Mouse (Mus musculus) lung, embryonic 16.5 days (tissue): ENCODE measurements around the gene Vezt. TPM values are rescaled to one million over a fixed set of nuclear protein-coding genes. Genes with fewer than 3 reads are reported as not detected.

Source experiments
- ATAC-seq: fragments of 200-750 bp; cut with Nextera tagmentation; 2 replicates; pipeline ENCODE4 v1.8.0; 2017; ENCODE audit warnings: low read depth, mild to moderate bottlenecking, moderate library complexity
- H3K27ac ChIP-seq: fragments of 300-500 bp; sonication (generic); 2 replicates; pipeline ENCODE4 v1.5.1; 2014; ENCODE audit warnings: mild to moderate bottlenecking, control low read depth, low read length
- H3K27me3 ChIP-seq: fragments of 300-500 bp; sonication (generic); 2 replicates; pipeline ENCODE4 v1.6.1; 2014; ENCODE audit warnings: low read depth, low read length, mixed read lengths; ENCODE audit not compliant: control insufficient read depth, insufficient read depth
- H3K36me3 ChIP-seq: fragments of 300-500 bp; sonication (generic); 2 replicates; pipeline ENCODE4 v1.6.1; 2014; ENCODE audit warnings: low read length; ENCODE audit not compliant: control insufficient read depth, insufficient read depth
- H3K4me1 ChIP-seq: fragments of 300-500 bp; sonication (generic); replicated peaks from 2 replicates; pipeline ENCODE4 v1.6.1; 2014; ENCODE audit warnings: low read length, mixed read lengths; ENCODE audit not compliant: control insufficient read depth, insufficient read depth
- H3K4me2 ChIP-seq: fragments of 300-500 bp; sonication (generic); 2 replicates; pipeline ENCODE4 v1.6.1; 2014; ENCODE audit warnings: low read depth, low read length, control low read depth
- H3K4me3 ChIP-seq: fragments of 300-500 bp; sonication (generic); 2 replicates; pipeline ENCODE4 v1.5.1; 2014; ENCODE audit warnings: mild to moderate bottlenecking, low read length, control low read depth
- H3K9ac ChIP-seq: fragments of 300-500 bp; sonication (generic); 2 replicates; pipeline ENCODE4 v1.6.1; 2014; ENCODE audit warnings: low read length, control low read depth
- H3K9me3 ChIP-seq: fragments of 300-500 bp; sonication (generic); 2 replicates; pipeline ENCODE4 v1.6.1; 2016; ENCODE audit warnings: low read length; ENCODE audit not compliant: control insufficient read depth
- WGBS: fragments of 180-500 bp; shearing (Covaris S2); extraction: QIAGEN DNeasy Blood & Tissue Kit; methylation state at CpG from one replicate; pipeline ENCODE4 v1.1.7; 2014; 5-methylcytosine and 5-hydroxymethylcytosine counted together
- polyA plus RNA-seq: library from polyadenylated mRNA; unstranded; fragments of >200 nt; fragmentation: Nextera tagmentation; extraction: Ambion mirVana; gene quantifications from 2 replicates; pipeline ENCODE4 v1.2.1, GENCODE M21; 2015

Vezt gene
- polyA plus RNA-seq, 1 experiment from 2014 or later: 27.3 TPM

DNA sequence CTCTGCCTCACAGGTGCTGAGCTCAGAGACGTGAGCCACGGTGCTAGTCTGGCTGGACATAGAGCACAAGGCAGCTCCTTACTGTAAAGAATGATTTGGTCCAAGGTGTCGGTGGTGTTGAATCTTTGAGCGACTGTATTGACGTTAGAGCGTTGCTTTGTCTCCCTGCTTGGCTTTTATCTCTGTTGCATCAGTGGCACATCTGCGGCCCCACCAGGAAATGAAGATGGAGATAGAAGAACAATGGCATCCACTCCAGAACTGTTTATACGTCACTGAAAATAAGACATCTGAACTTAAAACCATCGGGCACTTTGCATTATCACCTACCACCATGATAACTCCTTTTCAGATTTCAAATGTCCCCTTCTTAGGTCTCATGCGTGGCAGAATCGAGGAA lies 135.7 kb downstream of the Vezt start:
- H3K27ac ChIP-seq: no peak overlapping the region
- WGBS: 79% methylated on average over 11 of the region's 11 CpGs

DNA sequence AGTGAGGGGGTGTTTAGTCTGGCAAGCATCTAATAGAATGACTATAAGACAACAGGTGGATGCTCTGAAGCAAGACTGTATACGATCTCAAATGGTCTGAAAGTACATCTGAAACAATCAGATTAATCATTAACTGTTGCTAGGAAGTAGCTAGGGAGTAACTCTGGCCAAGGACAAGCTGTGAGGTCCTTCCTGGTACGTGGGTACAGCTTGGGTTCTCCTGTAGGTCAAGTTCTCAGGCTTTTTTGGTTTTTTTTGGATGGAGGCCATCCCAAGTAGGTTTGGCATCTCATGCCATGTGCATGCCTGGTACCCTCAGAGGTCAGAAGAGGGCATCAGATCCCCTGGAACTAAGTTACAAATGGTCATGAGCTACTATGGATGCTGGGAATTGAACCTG lies 136.3 kb downstream of the Vezt start:
- Histone ChIP-seq H3K4me2 (no peak overlapping the region), H3K27me3 (no peaks in the 10 kb centered on the region), H3K4me3 (no peak overlapping the region), H3K36me3 (no peaks in the 10 kb centered on the region), H3K9ac (no peak overlapping the region), H3K4me1 (no peaks in the 10 kb centered on the region), H3K9me3 (no peaks in the 10 kb centered on the region), H3K27ac (no peak overlapping the region)
- ATAC-seq: no peak
- 40% methylated on average over 2 of the region's 2 CpGs for WGBS

More for the DNA sequence above, 135.7 kb downstream of the Vezt start:
- Histone ChIP-seq H3K27me3 (no peaks in the 10 kb centered on the region), H3K9me3 (no peaks in the 10 kb centered on the region), H3K4me3 (no peak overlapping the region), H3K36me3 (no peaks in the 10 kb centered on the region), H3K4me2 (no peak overlapping the region), H3K9ac (no peak overlapping the region), H3K4me1 (no peaks in the 10 kb centered on the region)
- no peak for ATAC-seq

DNA sequence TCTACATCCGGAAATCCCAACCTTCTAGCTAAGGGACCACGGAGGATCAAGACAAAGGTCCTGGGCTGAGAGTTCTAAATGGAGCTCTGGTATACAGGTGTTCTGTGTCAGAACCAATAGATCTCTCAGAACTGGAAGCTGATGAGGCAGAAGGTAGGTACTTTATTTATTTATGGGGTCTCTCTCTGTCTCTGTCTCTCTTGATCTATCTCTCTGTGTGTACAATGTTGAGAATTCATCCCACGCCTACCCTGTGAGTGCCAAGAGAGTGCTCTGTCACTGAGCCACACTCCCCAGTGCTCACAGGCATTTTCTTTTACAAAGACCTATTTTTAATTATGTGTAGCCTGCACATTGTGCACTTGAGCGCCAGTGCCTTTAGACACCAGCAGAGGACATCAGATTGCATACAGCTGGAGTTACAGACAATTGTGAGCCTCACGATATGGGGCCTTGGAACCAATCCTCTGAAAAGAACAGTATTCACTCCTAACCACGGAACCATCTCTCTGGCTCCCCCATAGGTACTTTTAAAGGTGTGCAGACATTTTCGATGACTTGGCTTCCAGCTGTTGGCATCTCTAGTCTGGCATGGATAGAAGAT lies 138.5 kb downstream of the Vezt start, which contains the start of gene Metap2:
TSS of gene Metap2 (minus strand) at position 51 of the 604 bp plus-strand sequence.
- Histone ChIP-seq H3K4me1 (no peaks in the 10 kb centered on the region), H3K36me3 (no peaks in the 10 kb centered on the region), H3K4me3 (no peak within 1 kb of the TSS), H3K9me3 (no peaks in the 10 kb centered on the region), H3K9ac (no peak within 1 kb of the TSS), H3K27me3 (no peaks in the 10 kb centered on the region), H3K4me2 (no peak within 1 kb of the TSS), H3K27ac (no peak within 1 kb of the TSS)
- 69% methylated on average over 7 of the region's 7 CpGs for WGBS
- no peak for ATAC-seq

DNA sequence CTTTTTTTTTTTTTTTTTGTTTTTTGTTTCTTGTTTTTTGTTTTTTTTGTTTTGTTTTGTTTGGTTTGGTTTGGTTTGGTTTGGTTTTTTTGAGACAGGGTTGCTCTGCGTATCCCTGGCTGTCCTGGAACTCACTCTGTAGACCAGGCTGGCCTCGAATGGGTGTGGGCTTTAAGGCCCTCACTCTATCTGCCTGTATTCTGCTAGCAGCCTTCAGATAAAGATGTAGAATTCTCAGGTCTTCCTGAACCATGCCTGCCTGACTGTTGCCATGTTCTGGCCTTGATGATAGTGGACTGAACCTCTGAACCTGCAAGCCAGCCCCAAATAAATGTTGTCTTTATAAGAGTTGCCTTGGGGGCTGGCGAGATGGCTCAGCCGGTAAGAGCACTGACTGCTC lies 143.1 kb downstream of the Vezt start:
- Histone ChIP-seq H3K4me3 (no peak overlapping the region), H3K9ac (no peak overlapping the region), H3K9me3 (no peaks in the 10 kb centered on the region), H3K27ac (no peak overlapping the region), H3K4me2 (no peak overlapping the region), H3K36me3 (no peaks in the 10 kb centered on the region), H3K27me3 (no peaks in the 10 kb centered on the region), H3K4me1 (peaks cover 8% of the 10 kb centered on the region)
- ATAC-seq: no peak
- 84% methylated on average over 4 of the region's 4 CpGs for WGBS

DNA sequence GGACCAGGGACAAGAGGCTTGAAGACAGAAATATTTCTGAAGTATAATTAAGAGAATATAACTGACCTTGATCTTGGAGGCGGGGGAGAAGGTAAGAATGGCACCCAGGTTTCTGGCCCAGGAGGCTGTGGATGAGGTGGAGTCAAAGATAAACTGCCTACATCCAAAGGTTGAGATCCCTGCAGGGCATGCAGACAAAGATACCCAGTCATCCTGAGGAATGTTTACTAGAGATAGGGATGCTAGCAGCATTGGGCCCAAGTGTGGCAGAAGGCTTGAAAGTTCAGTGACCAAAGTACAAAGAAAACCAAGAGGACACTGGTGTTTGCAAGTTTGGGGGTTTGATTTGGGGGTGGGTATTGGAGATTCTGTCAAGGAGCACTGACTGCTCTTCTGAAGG lies 144.6 kb downstream of the Vezt start:
- WGBS: 87% methylated on average over 1 of the region's 1 CpGs

DNA sequence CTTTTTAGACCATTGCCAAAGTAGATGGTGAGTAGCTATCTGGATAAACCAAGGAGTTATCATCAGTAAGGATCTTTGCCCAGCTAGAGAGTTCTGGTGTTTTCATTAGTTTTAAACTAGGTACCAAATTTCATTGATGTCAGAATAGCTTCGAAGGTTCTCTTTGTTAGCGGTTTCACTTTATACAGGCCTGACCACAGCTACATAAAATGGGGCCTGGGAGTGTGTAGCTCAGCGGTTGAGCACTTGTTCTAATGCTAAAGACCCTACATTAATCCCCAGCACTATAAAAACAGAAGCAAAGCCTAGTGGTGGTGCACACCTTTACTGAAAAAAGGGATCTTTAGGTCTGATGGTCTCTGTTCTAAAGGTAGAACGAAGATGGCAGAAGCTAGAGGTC lies 145.1 kb downstream of the Vezt start:
- Histone ChIP-seq H3K27ac (no peak overlapping the region), H3K27me3 (no peaks in the 10 kb centered on the region), H3K4me1 (peaks cover 8% of the 10 kb centered on the region), H3K9ac (no peak overlapping the region), H3K9me3 (no peaks in the 10 kb centered on the region), H3K4me2 (no peak overlapping the region), H3K4me3 (peak overlapping the region; percentile 62; the same call in 1 of the 2 replicates), H3K36me3 (peaks cover 7% of the 10 kb centered on the region)
- ATAC-seq: no peak
- WGBS: 71% methylated on average over 4 of the region's 4 CpGs

More for the DNA sequence above, 144.6 kb downstream of the Vezt start:
- Histone ChIP-seq H3K4me3 (no peak overlapping the region), H3K4me1 (peaks cover 8% of the 10 kb centered on the region), H3K27ac (no peak overlapping the region), H3K9me3 (no peaks in the 10 kb centered on the region), H3K9ac (no peak overlapping the region), H3K36me3 (peaks cover 4% of the 10 kb centered on the region), H3K4me2 (no peak overlapping the region), H3K27me3 (no peaks in the 10 kb centered on the region)
- no peak for ATAC-seq

DNA sequence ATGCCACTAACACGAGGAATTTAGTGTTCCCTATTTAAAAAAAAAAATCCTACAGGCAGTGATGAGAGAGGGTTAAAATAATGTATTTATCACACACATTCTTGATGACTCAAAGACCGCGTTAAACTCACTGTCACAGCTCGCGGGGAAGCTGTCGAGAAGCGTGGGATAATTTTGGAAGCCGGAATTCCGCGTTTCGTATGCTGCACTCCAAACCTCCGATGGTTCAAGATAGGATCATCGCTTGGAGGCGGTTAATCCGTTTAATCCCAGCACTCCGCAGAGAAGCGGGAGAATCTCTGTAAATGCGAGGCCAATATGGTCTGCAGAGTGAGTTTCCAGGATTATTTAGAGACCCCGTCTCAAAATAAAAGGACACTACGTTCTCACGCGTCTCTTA lies 145.6 kb downstream of the Vezt start:
- peaks cover 11% of the 10 kb centered on the region for H3K36me3 ChIP-seq
- no peaks in the 10 kb centered on the region for H3K9me3 ChIP-seq
- ATAC-seq: peak; percentile 5; the same call in 1 of the 2 replicates
- H3K27me3 ChIP-seq: no peaks in the 10 kb centered on the region
- H3K4me1 ChIP-seq: peaks cover 8% of the 10 kb centered on the region
- peak overlapping the region; percentile 44 for H3K27ac ChIP-seq
- H3K9ac ChIP-seq: peak overlapping the region; percentile 76
- under 1% methylated on average over 22 of the region's 22 CpGs for WGBS
- H3K4me2 ChIP-seq: peak overlapping the region; percentile 88
- H3K4me3 ChIP-seq: peak overlapping the region; percentile 62

DNA sequence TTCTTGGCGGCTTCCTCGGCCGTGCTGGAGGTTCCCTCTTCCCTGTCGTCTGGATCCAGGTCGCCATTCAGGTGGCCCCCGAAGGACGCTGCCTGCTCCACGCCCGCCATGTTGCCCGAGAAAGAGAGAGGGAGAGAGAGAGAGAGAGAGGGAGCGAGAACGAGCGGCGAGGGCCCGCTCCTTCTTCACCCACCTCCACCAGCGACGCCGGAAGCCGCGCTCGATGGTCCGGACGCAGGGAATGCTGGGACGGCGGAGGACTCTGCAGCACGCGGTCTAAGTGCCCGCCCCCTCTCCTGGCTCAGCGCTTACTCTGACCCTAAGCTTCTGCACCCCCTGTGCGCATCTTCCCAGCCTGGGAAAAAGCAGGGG lies 146.1 kb downstream of the Vezt start:
- WGBS: under 1% methylated on average over 27 of the region's 30 CpGs
- no peaks in the 10 kb centered on the region for H3K9me3 ChIP-seq
- peak overlapping the region; percentile 62 for H3K4me3 ChIP-seq
- peak overlapping the region; percentile 76 for H3K9ac ChIP-seq
- H3K27me3 ChIP-seq: no peaks in the 10 kb centered on the region
- peaks cover 8% of the 10 kb centered on the region for H3K4me1 ChIP-seq
- peak; percentile 99 for ATAC-seq
- H3K36me3 ChIP-seq: peaks cover 15% of the 10 kb centered on the region
- H3K4me2 ChIP-seq: peak overlapping the region; percentile 88
- peak overlapping the region; percentile 81 for H3K27ac ChIP-seq
